Mouse (Mus musculus) lung, postnatal 14 days (tissue): ENCODE measurements at regions not wholly inside any gene's neighbourhood (a gene's known extent, or its start where the extent isn't known, plus 50 kb on each side); places are given as distances from the start of the nearest gene placed in this dataset.

Experiments
- DNase-seq: peaks from one replicate; pipeline ENCODE4 v3.0.0; 2021

- DNase-seq, result no peak
Measured at GRCm38 (mm10) chr11:82579841-82580415, 184.2 kb downstream of the Cct6b start.

- DNase-seq, result no peak
Measured at GRCm38 (mm10) chr11:82576019-82576418, 187.3 kb downstream of the Tmem132e start.

- DNase-seq, result no peak
Measured at GRCm38 (mm10) chr11:82573126-82573525, 184.4 kb downstream of the Tmem132e start.

- peak; percentile 2 for DNase-seq
Measured at GRCm38 (mm10) chr11:82571525-82571924, 182.8 kb downstream of the Tmem132e start.

GRCm38 (mm10) chr11:82569819-82570218 lies 181.1 kb downstream of the Tmem132e start:
- DNase-seq, result no peak

GRCm38 (mm10) chr11:82568219-82568676 lies 179.5 kb downstream of the Tmem132e start:
- DNase-seq, result no peak

- peak; percentile 3 for DNase-seq
Measured at GRCm38 (mm10) chr11:82567014-82567685, 178.4 kb downstream of the Tmem132e start.

GRCm38 (mm10) chr11:82566092-82566491 lies 177.4 kb downstream of the Tmem132e start:
- no peak for DNase-seq

GRCm38 (mm10) chr11:82564181-82564580 lies 175.5 kb downstream of the Tmem132e start:
- DNase-seq, result no peak

- no peak for DNase-seq
Measured at GRCm38 (mm10) chr11:82542028-82542427, 153.3 kb downstream of the Tmem132e start.

GRCm38 (mm10) chr11:82541376-82541775 lies 152.7 kb downstream of the Tmem132e start:
- DNase-seq, result no peak

GRCm38 (mm10) chr11:82537931-82538330 lies 149.2 kb downstream of the Tmem132e start:
- DNase-seq, result no peak

- DNase-seq, result no peak
Measured at GRCm38 (mm10) chr11:82523200-82523802, 134.6 kb downstream of the Tmem132e start.

- DNase-seq, result no peak
Measured at GRCm38 (mm10) chr11:82521383-82521782, 132.7 kb downstream of the Tmem132e start.

- no peak for DNase-seq
Measured at GRCm38 (mm10) chr11:82518691-82519090, 130.0 kb downstream of the Tmem132e start.

- peak; percentile 12 for DNase-seq
Measured at GRCm38 (mm10) chr11:82514526-82515144, 125.9 kb downstream of the Tmem132e start.

GRCm38 (mm10) chr11:82508564-82508963 lies 119.9 kb downstream of the Tmem132e start:
- DNase-seq, result no peak
